Mouse (Mus musculus) lung, postnatal 0 days (tissue): Measurements from ENCODE around the gene Ncdn. TPM values are rescaled to one million over a fixed set of nuclear protein-coding genes. Genes with fewer than 3 reads are reported as not detected.

ENCODE experiments used
- ATAC-seq: fragments of 200-750 bp; cut with Nextera tagmentation; 2 replicates; pipeline ENCODE4 v1.8.0; 2017; ENCODE audit warnings: moderate library complexity
- DNase-seq: peaks from one replicate; pipeline ENCODE4 v3.0.0-alpha.2; 2016; ENCODE audit warnings: low spot score
- H3K27ac ChIP-seq: fragments of 300-500 bp; sonication (generic); 2 replicates; pipeline ENCODE4 v1.5.1; 2014; ENCODE audit warnings: antibody characterized with exemption, mild to moderate bottlenecking, low read length, mixed read lengths
- H3K27me3 ChIP-seq: fragments of 300-500 bp; sonication (generic); replicated peaks from 2 replicates; pipeline ENCODE4 v1.6.1; 2014; ENCODE audit warnings: low read length, mixed read lengths; ENCODE audit not compliant: insufficient read depth
- H3K36me3 ChIP-seq: fragments of 300-500 bp; sonication (generic); 2 replicates; pipeline ENCODE4 v1.6.1; 2014; ENCODE audit warnings: low read length, mixed read lengths; ENCODE audit not compliant: insufficient read depth
- H3K4me1 ChIP-seq: fragments of 300-500 bp; sonication (generic); 2 replicates; pipeline ENCODE4 v1.6.1; 2014; ENCODE audit warnings: antibody characterized with exemption, low read depth, low read length, mixed read lengths; ENCODE audit not compliant: insufficient read depth
- H3K4me2 ChIP-seq: fragments of 300-500 bp; sonication (generic); replicated peaks from 2 replicates; pipeline ENCODE4 v1.6.1; 2014; ENCODE audit warnings: low read depth, mild to moderate bottlenecking, low read length, moderate library complexity, mixed read lengths
- H3K4me3 ChIP-seq: fragments of 300-500 bp; sonication (generic); 2 replicates; pipeline ENCODE4 v1.5.1; 2014; ENCODE audit warnings: low read depth, low read length
- H3K9ac ChIP-seq: fragments of 300-500 bp; sonication (generic); replicated peaks from 2 replicates; pipeline ENCODE4 v1.6.1; 2014; ENCODE audit warnings: low read depth, mild to moderate bottlenecking
- H3K9me3 ChIP-seq: fragments of 300-500 bp; sonication (generic); 2 replicates; pipeline ENCODE4 v1.6.1; 2016; ENCODE audit warnings: low read length, mixed read lengths
- CTCF ChIP-seq: IDR thresholded peaks from 2 replicates; pipeline ENCODE4 v1.5.1; 2016; ENCODE audit warnings: antibody characterized with exemption, mild to moderate bottlenecking
- EP300 ChIP-seq: IDR thresholded peaks from 2 replicates; pipeline ENCODE4 v1.6.1; 2016; ENCODE audit warnings: antibody characterized with exemption, mild to moderate bottlenecking, control low read depth
- WGBS: fragments of 180-500 bp; shearing (Covaris S2); extraction: QIAGEN DNeasy Blood & Tissue Kit; methylation state at CpG from one replicate; pipeline ENCODE4 v1.1.7; 2014; 5-methylcytosine and 5-hydroxymethylcytosine counted together
- polyA plus RNA-seq: library from polyadenylated mRNA; unstranded; fragments of >200 nt; fragmentation: Nextera tagmentation; extraction: Ambion mirVana; gene quantifications from 2 replicates; pipeline ENCODE4 v1.2.1, GENCODE M21; 2015

Gene Ncdn
- polyA plus RNA-seq, 1 experiment from 2014 or later: 12.3 TPM

DNA sequence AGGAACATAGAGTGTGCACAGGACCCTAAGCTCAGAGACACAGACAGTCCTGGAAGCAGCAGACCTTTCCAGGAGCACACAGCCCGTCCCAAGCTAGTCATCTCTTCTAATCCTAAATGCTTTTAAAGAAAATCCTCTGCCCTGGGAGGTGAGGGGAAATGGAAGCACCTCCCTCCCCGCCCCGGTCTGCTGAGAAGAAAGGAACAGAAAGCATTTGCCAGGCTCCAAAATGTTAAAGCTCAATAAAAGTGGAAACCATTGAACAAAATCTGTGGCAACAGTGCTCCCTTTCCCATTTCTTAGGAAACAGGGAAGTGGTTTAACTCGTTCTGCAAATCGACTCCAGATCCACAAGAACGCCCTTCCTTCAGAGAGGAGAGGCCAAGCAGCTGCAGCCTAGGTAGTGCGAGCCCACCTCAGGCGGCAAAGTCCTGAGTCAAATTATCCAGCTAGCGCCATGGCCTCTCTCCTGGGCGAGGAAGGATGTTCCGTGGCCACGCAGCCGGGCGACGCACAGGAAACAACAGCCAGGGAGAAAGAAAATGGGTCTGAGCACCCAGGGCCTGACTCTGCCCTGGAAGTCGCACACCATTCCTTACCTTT, 19.1 kb downstream of the Ncdn start:
- 3% methylated on average over 16 of the region's 16 CpGs for WGBS

GRCm38 (mm10) chr4:126732531-126733380, 20.5 kb downstream of the Ncdn start:
- no peaks in the 10 kb centered on the region for H3K36me3 ChIP-seq
- no peak overlapping the region for H3K4me3 ChIP-seq
- no peak overlapping the region; the same call in 1 of the 2 replicates for H3K4me2 ChIP-seq
- ATAC-seq (no peak), DNase-seq (no peak)
- no peak overlapping the region for H3K9ac ChIP-seq
- H3K9me3 ChIP-seq: no peaks in the 10 kb centered on the region
- H3K27ac ChIP-seq: no peak overlapping the region
- no peak for TF ChIP-seq EP300
- no peak for TF ChIP-seq CTCF
- H3K4me1 ChIP-seq: peaks cover 5% of the 10 kb centered on the region; the same call in 1 of the 2 replicates
- peaks cover 69% of the 10 kb centered on the region for H3K27me3 ChIP-seq
- WGBS: 5% methylated on average over 26 of the region's 26 CpGs

More for the DNA sequence above, 19.1 kb downstream of the Ncdn start:
- no peak for TF ChIP-seq CTCF
- no peak for TF ChIP-seq EP300
- no peaks in the 10 kb centered on the region for H3K9me3 ChIP-seq
- DNase-seq: no peak
- peaks cover 5% of the 10 kb centered on the region; the same call in 1 of the 2 replicates for H3K4me1 ChIP-seq
- H3K27ac ChIP-seq: no peak overlapping the region
- no peak overlapping the region for H3K4me2 ChIP-seq
- ATAC-seq: no peak
- peaks cover 77% of the 10 kb centered on the region for H3K27me3 ChIP-seq
- no peak overlapping the region for H3K9ac ChIP-seq
- no peak overlapping the region for H3K4me3 ChIP-seq
- H3K36me3 ChIP-seq: no peaks in the 10 kb centered on the region

GRCm38 (mm10) chr4:126732111-126732510, 21.1 kb downstream of the Ncdn start:
- H3K27me3 ChIP-seq: peaks cover 67% of the 10 kb centered on the region
- TF ChIP-seq EP300 (no peak), CTCF (no peak)
- no peak overlapping the region for H3K27ac ChIP-seq
- WGBS: 2% methylated on average over 18 of the region's 18 CpGs
- no peaks in the 10 kb centered on the region for H3K36me3 ChIP-seq
- no peak overlapping the region for H3K9ac ChIP-seq
- no peak overlapping the region for H3K4me3 ChIP-seq
- no peak overlapping the region; the same call in 1 of the 2 replicates for H3K4me2 ChIP-seq
- ATAC-seq (no peak), DNase-seq (no peak)
- H3K9me3 ChIP-seq: no peaks in the 10 kb centered on the region
- peaks cover 5% of the 10 kb centered on the region; the same call in 1 of the 2 replicates for H3K4me1 ChIP-seq

GRCm38 (mm10) chr4:126707439-126707826, 45.8 kb downstream of the Ncdn start:
- WGBS: 86% methylated on average over 5 of the region's 5 CpGs
- ATAC-seq: no peak
- peaks cover 38% of the 10 kb centered on the region for H3K36me3 ChIP-seq

DNA sequence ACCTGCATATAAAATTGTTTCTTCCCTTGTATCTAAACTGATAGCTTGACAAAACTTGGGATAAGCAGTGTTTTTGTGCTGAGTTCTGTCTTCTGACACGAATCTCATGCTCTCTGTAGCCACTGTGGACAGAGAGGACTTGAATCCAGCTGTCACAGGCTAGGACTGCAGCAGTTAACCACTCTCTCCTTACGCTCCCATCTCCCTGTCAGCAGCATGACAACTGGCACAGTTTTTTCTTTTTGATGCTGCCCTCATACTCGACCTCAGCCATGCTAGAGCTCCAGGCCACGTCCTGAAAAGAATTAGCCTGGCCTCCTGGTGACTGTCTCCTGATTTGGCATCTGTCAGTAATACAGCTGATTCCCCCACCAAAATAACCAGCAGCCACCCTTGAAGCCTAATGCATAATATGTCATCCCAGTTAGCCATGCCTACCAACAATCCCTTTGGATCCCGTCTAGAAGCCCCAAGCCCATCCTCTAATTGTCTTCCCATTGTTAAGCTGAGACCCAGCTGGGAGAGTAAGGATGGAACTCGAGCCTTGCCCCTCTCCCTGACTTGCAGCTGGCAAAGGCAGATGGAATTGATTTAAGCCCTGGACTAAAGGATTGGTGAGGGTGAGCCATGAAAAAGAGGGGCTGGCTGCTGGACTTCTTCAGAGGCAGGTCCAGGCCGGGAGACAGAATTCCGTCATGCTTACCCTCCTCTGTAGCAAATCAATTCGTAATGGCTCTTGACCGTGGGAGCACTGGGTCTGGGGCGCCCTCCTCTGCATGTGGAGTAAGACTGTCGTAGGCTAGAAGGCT, 46.4 kb downstream of the Ncdn start:
- Histone ChIP-seq H3K9ac (no peak overlapping the region), H3K27me3 (no peaks in the 10 kb centered on the region), H3K9me3 (no peaks in the 10 kb centered on the region), H3K4me2 (no peak overlapping the region), H3K4me3 (no peak overlapping the region), H3K4me1 (no peaks in the 10 kb centered on the region), H3K27ac (no peak overlapping the region), H3K36me3 (peaks cover 42% of the 10 kb centered on the region)
- DNase-seq: no peak
- TF ChIP-seq CTCF (no peak), EP300 (no peak)
- 84% methylated on average over 12 of the region's 12 CpGs for WGBS
- ATAC-seq: no peak

More at GRCm38 (mm10) chr4:126707439-126707826, 45.8 kb downstream of the Ncdn start:
- no peaks in the 10 kb centered on the region for H3K27me3 ChIP-seq
- H3K9me3 ChIP-seq: no peaks in the 10 kb centered on the region
- no peak for DNase-seq
- H3K4me3 ChIP-seq: no peak overlapping the region
- no peak overlapping the region for H3K27ac ChIP-seq
- H3K9ac ChIP-seq: no peak overlapping the region
- TF ChIP-seq EP300 (no peak), CTCF (no peak)
- no peak overlapping the region for H3K4me2 ChIP-seq
- H3K4me1 ChIP-seq: no peaks in the 10 kb centered on the region

GRCm38 (mm10) chr4:126696908-126697307, 56.3 kb downstream of the Ncdn start:
- no peak overlapping the region for H3K4me3 ChIP-seq
- H3K27me3 ChIP-seq: no peaks in the 10 kb centered on the region
- H3K4me2 ChIP-seq: no peak overlapping the region
- no peak overlapping the region for H3K9ac ChIP-seq
- WGBS: 91% methylated on average over 4 of the region's 4 CpGs
- no peaks in the 10 kb centered on the region for H3K4me1 ChIP-seq
- no peak overlapping the region for H3K27ac ChIP-seq
- ATAC-seq (no peak), DNase-seq (no peak)
- TF ChIP-seq CTCF (no peak), EP300 (no peak)
- H3K36me3 ChIP-seq: peaks cover 6% of the 10 kb centered on the region; the same call in 1 of the 2 replicates
- no peaks in the 10 kb centered on the region for H3K9me3 ChIP-seq

Other genes with a start within 250 kb of the Ncdn start
- 5.6 and 6.1 TPM in 2 replicates for gene Ago4, start 220.0 kb downstream of the Ncdn start, polyA plus RNA-seq
- 3.2 and 3.5 TPM in 2 replicates for gene Clspn, start 196.5 kb downstream of the Ncdn start, polyA plus RNA-seq
- 2.6 and 3.0 TPM in 2 replicates for gene 5730409E04Rik, start 143.6 kb downstream of the Ncdn start, polyA plus RNA-seq
- 316 and 342 TPM in 2 replicates for gene Psmb2, start 75.8 kb downstream of the Ncdn start, polyA plus RNA-seq
- gene Tfap2e, start 17.2 kb downstream of the Ncdn start, polyA plus RNA-seq: not detected in 2 replicates
- 20.8 and 22.2 TPM in 2 replicates for gene AU040320, start 106 bp upstream of the Ncdn start, polyA plus RNA-seq
- gene Zmym4, start 214.7 kb upstream of the Ncdn start, polyA plus RNA-seq: 8.6 and 11.7 TPM in 2 replicates